Mouse (Mus musculus): ENCODE data around the gene Usf3.

Gene Usf3

DNA sequence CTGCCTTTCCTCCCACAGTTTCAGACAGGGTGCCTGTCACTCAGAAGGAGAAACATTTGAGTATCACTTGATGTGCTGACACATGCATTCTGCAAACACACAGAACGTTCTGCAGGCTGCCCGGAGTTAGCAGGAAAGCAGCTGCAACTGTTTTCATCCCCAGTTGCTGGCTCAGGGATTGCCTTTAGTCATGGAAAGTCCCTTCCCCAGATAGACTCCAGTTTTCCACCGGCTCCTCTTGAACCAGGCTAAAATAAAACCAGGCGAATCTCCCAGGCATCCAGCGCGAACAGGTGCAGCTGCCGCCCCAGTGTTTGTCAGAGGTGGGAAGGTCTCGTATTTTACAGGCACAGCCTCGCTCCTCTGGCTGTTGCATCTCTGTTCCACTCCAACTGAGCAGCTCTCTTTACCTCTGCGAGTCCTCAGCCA lies 65.8 kb downstream of the Usf3 start:
- no peak for DNase-seq

DNA sequence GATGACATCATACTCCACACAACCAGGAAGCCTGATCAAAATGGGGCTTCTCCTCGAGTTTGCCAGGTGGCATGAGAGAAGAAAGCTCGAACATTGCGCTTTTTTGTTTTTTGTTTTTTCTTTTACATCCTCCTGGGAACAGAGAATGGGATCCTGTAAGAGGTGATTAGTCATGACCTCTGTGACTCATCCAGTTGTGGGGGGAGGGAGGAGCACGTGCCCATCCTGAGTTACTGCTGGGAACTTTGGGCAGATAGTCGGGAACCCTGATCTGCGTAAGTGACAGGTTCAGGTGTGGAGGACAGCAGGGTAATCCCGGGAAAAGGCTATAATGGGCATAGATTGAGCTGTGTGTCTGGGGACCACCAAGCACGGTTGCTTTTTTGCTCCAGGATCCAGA lies 67.4 kb downstream of the Usf3 start:
- no peak for DNase-seq

DNA sequence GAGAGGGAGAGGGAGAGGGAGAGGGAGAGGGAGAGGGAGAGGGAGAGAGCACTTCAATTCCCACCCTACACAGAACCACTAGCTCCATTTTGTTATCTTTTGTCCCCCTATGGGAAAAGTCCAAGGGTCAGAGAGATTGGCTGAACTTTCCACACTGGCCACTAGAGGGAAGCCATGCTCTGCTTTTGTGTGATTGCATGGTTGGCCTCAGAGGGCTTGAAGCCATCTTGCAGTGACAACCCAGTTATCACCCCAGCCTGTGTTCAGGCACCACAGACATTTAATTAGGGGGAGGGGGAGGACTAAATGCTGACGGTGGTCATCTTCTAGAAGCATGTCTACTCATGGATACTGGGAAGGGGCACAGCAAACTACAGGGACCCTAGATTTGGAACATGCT lies 69.6 kb downstream of the Usf3 start:
- DNase-seq = peak; percentile 61 to 65

DNA sequence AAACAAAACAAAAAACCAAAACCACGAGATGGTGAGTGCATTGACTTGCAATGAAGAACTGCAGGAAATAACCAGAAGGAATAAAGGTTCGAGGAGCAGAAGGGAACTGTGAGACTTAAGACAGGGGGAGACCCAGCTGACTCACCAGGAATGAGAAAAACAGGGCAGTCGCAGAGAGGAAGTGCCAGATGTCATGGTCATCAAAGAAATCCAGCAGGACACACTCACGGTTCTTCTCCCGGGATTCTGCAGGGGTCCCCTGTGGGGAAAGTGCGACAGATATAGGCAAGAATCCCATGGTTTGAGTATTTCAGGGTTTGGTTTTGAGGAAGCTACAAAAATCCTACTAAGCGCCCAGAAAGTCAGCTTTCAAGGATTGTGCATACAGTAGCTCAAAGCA lies 70.3 kb downstream of the Usf3 start:
- no peak for DNase-seq

DNA sequence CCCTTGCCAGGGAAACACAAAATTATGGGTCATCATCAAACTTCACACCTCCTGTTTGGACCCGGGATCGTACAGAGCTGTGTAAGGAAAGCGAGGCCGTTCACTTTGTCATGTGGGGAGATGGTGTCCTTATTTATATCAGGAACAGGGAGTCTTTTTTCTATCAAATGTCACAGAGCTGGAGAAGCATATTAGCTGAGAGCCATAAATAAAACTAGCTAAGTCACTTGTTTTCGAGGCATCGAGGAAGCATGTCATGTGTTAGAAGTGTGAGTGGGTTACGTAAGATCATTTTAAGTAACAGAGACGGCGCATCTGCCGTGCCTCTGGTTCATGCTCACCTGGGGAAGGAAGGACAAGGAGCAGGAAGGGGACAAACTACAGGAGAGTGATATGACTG lies 76.9 kb downstream of the Usf3 start:
- DNase-seq = no peak

DNA sequence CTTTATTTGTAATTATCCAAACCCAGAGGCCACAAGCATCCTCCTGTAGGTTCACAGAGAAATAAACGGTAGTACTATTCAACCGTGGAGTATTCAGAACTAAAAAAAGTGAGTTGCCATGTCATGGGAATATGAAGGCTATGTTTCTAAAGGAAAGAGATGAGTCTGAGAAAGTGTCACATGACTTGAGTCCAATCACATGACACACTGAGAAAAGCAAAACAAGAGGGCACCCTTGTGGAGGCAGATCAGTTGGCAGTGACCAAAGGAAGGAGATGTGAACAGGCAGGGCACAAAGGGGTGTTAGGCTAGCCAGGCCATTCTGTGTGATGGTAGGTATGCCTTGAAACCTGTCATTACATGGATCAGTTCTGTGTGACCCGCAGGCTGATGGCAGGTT lies 79.7 kb downstream of the Usf3 start:
- DNase-seq = no peak

DNA sequence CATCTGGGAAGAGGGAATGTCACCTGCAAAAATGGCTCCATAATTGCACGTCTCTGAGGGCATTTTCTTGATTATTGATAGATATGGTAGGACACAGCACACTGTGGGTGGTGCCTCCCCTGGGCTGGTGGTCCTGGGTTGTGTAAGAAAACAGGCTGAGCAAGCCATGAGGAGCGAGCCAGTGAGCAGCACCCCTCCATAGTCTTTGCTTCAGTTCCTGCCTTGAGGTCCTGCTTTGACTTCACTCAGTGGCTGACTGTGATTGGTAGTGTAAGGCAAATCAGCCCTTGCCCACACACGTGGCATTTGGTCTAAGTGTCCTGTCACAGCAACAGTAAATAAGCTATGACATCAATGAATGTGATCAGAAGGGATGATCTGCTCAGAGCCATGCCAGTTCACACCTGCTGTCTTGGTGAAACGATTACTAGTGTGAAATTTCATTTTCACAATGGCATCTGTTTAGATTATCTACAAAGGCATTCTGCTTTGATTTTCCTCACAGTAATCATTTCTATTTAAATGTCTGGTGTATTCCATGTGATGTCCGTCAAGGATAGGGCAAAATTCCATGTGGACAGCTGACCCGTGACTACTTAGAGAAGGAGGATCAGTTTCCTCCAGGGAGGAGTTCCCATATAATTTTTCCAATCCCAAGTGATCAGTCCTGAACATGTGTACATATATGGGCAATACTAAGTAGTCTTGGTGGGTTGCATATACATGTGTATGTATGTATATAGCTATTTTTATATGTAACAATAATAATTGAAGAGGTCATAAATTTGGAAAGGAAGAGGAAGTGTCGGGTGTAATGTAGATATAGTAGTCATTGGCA lies 81.0 kb downstream of the Usf3 start:
- no peak for DNase-seq

DNA sequence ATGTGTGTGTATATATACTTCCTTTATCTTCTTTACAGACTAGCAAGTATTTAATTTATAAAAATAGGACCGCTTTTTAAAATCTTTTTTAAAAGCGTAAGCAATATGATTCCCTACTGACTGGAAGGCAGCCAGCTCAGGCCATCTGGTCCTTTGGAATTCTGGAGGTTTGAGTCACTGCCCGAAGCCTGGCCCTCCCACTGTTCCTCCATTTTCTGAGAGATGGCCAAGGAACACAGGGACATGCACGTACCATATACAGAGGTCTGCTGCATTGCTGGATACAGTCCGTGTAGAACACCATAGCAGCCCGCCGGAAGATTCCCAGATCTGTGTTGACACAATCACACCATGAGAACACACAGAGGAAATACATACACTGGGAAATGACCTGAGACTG lies 81.7 kb downstream of the Usf3 start:
- DNase-seq = no peak

DNA sequence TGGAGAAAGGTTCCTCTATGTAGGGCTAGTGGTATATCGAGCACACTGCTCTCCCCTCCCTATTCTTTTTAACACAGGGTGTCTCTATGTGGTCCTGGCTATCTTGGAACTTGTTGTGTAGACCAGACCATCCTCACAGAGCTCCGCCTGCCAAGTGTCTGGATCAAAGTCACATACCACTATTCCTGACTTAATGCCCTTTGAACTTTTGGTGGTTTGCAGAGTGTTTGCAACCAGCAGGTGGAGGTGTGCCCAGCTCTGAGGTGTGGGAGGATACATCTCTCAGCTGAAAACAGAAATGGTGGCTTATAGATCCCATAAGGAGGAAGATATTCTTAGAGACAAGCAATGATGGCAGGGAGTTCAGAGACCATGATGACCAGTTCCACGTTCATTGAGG lies 84.4 kb downstream of the Usf3 start:
- no peak for DNase-seq

DNA sequence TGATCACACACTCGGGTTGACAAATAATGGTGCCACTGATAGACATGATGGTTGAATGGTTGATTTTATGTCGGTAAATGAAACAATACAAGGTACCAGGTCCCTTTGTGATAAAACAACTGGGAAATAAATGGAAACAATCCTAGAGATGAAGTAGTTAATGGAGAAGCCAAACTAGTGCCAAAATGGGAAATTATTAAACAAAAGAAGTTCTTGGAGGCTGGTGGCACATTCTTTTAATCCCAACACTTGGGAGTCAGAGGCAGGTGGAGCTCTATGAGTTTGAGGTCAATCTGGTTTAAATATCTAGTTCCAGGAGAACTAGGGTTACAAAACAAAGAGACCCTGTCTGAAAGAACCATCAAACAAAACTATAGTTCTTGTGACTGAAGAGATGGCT lies 91.9 kb downstream of the Usf3 start:
- no peak for DNase-seq

DNA sequence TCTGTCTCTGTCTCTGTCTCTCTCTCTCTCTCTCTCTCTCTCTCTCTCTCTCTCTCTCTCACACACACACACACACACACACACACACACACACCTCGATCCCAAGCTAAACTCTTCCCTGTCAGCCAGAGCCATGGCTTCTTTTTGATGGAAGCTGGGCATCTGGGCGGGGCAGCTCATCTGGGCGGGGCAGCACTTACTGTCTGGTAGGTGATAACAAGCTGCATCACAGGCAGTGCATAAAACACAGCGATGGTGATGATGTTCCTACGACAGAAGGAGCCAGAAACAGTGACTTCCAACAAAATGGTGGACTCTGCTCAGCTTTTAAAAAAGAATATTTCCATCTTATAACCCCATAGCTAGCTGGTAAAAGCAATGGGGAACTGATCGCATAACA lies 92.5 kb downstream of the Usf3 start:
- no peak for DNase-seq

DNA sequence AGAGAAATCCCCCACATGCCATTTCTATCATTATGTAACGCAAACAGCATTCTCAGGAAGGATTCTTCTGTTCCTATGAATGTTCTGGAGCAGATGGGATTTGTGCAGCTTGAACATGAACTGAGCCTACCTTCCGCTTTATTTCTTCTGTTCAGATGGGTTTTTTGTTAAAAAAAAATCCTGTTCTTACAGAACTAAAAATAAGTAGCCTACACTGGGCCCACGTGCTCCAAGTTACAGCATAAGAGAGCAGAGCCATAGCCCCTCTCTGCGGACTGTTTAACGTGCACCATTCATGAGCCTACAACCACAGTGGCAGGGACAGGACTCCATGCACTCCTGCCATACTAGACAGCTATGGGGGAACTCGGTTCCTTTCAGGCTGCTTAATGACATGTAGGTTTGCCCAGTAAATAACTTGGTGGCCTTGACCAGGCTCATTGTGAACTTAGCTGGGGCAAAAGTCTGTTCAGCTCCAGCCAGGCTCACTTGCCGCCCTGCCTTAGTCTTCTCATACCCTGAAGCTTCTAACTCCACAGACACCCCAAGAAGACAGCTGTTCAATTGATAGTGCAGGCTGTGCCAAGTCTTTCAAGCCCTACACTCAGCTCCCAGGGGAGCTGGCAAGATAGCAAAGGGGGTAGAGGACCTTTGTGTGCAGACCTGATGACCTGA lies 95.6 kb downstream of the Usf3 start:
- DNase-seq = no peak

DNA sequence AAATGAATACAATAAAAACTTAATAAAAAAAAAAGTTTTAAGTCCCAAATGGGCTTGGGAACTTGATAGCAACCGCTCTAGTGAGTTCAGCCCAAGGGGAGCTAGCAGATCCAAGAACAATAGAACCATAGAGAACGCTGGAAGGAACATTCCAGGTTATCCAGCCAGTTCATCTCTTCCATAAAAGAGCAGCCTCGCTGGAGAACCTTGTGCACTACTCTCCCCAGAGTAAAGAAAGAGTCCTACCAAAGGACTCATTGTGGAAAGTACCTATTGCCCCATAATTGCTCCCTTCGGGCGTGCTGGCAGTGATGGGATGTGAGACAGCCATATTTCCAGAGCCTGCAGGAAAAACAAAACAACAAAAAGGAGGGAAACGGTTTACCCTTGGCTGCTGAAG lies 96.5 kb downstream of the Usf3 start:
- no peak for DNase-seq

DNA sequence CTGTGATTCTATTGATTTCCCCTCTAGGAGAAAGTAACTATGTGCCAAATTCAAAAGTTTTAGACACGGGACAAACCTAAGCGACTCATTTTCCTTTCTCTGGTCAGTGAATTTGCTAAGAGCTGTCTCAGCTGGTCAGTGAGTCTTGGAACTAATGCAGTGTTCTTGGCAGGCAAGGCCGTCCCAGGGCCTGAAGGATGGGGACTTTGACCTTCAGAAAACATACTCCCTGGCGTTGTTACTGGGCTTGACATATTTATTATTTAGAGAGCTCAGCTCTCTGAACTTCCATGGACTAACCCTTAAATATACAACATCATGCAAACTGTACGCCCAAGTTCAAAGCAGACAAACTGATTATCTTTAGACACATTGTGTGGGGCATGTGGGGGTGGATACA lies 97.6 kb downstream of the Usf3 start:
- DNase-seq = no peak

DNA sequence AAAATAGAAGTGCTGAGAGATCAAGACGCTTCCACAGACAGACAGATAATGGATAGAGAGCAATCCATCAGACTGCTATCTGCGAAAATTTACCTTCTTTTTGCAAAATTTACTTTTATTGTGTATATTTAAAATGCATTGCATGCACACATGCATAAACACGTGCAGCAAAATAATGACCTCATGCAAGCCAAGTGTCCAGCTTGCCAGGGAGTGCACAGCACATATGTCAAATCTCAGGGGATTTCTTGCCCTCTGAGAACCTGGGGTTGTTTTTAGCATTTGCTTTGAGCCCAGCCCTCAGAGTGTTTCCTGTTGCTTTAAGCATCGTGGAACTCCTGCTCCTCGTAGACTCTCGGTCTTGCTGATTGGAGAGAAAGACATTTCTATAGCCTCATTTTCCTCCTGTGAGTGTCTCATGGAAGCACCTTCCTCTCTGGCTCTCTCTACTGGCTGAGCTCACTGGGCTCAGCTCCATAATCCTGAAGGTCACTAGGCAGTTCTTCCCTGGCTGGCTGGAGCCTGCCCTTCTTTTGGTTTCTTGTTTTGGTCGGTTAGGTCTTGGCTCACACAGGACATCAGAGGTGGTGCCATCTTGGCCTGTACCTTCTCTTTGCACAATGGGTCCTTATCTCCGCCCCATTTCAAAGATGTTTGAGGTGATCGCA lies 98.5 kb downstream of the Usf3 start:
- no peak for DNase-seq
